Mouse (Mus musculus) G1E (cell line): ENCODE measurements at regions not wholly inside any gene's neighbourhood (a gene's known extent, or its start where the extent isn't known, plus 50 kb on each side); places are given as distances from the start of the nearest gene placed in this dataset.

Experiments used
- CTCF ChIP-seq: IDR thresholded peaks from 2 replicates; pipeline ENCODE4 v1.5.1; 2012; ENCODE audit warnings: low read depth, low read length, inconsistent platforms, mixed read lengths
- GATA1 ChIP-seq: IDR thresholded peaks from 2 replicates; pipeline ENCODE4 v1.6.1; 2012; ENCODE audit warnings: borderline replicate concordance, low read length, inconsistent platforms, mixed read lengths
- POLR2AphosphoS5 ChIP-seq: IDR thresholded peaks from 2 replicates; pipeline ENCODE4 v1.6.1; 2012; ENCODE audit warnings: low read depth, low read length, inconsistent platforms; ENCODE audit not compliant: insufficient replicate concordance
- TAL1 ChIP-seq: conservative IDR thresholded peaks from 2 replicates; pipeline ENCODE4 v1.6.1; 2012; ENCODE audit warnings: low read depth, low read length, inconsistent platforms, mixed read lengths

GRCm38 (mm10) chr3:62159031-62159430, 179.1 kb upstream of the Arhgef26 start:
- no peak for TF ChIP-seq CTCF
- no peak for TF ChIP-seq GATA1
- TF ChIP-seq POLR2AphosphoS5 = no peak
- no peak for TF ChIP-seq TAL1
